Mouse (Mus musculus): ENCODE data around the gene Susd4. TPM values are rescaled to one million over a fixed set of nuclear protein-coding genes. Genes with fewer than 3 reads are reported as not detected.

Gene Susd4
- total and polyA plus RNA-seq, 2 experiments: 1.3 to 8.3 TPM

- Histone ChIP-seq H3K4me3 (ENCODE audit: insufficient read depth, low read depth, low read length) (no peak overlapping the region), H3K27ac (replicated peaks; ENCODE audit: insufficient read depth, low read depth, low read length) (no peak overlapping the region), H3K27me3 (ENCODE audit: control insufficient read depth, insufficient read depth, low read length) (no peaks in the 10 kb centered on the region), H3K79me2 (ENCODE audit: control insufficient read depth, insufficient read depth, low read length) (no peaks in the 10 kb centered on the region), H3K4me1 (ENCODE audit: control insufficient read depth, insufficient read depth, low read length) (no peaks in the 10 kb centered on the region), H3K9ac (ENCODE audit: low read depth, low read length) (no peak overlapping the region), H3K36me3 (ENCODE audit: control insufficient read depth, insufficient read depth, low read length) (no peaks in the 10 kb centered on the region)
- no peak for DNase-seq (ENCODE audit: extremely low read depth, low read depth, low spot score)
- 84% methylated on average over 13 of the region's 13 CpGs for WGBS
- TF ChIP-seq CTCF (IDR thresholded peaks at IDR 0.05; ENCODE audit: low read depth, low read length) (no peak), POLR2A (IDR thresholded peaks at IDR 0.05; ENCODE audit: extremely low read depth, insufficient read depth, low read length) (no peak)
Observed at GRCm38 (mm10) chr1:182778225-182778624, 14.6 kb downstream of the Susd4 start.

GRCm38 (mm10) chr1:182779024-182779520 lies 15.4 kb downstream of the Susd4 start:
- 79% methylated on average over 6 of the region's 6 CpGs for WGBS
- Histone ChIP-seq H3K79me2 (ENCODE audit: control insufficient read depth, insufficient read depth, low read length) (no peaks in the 10 kb centered on the region), H3K36me3 (ENCODE audit: control insufficient read depth, insufficient read depth, low read length) (no peaks in the 10 kb centered on the region), H3K4me1 (ENCODE audit: control insufficient read depth, insufficient read depth, low read length) (no peaks in the 10 kb centered on the region), H3K9ac (ENCODE audit: low read depth, low read length) (no peak overlapping the region), H3K27me3 (ENCODE audit: control insufficient read depth, insufficient read depth, low read length) (no peaks in the 10 kb centered on the region), H3K27ac (replicated peaks; ENCODE audit: insufficient read depth, low read depth, low read length) (no peak overlapping the region), H3K4me3 (ENCODE audit: insufficient read depth, low read depth, low read length) (no peak overlapping the region)
- no peak for TF ChIP-seq POLR2A (IDR thresholded peaks at IDR 0.05; ENCODE audit: extremely low read depth, insufficient read depth, low read length)
- TF ChIP-seq CTCF (IDR thresholded peaks at IDR 0.05; ENCODE audit: low read depth, low read length): no peak
- no peak for DNase-seq (ENCODE audit: extremely low read depth, low read depth, low spot score)

GRCm38 (mm10) chr1:182783774-182784173 lies 20.1 kb downstream of the Susd4 start:
- Histone ChIP-seq H3K4me3 (ENCODE audit: insufficient read depth, low read depth, low read length) (no peak overlapping the region), H3K79me2 (ENCODE audit: control insufficient read depth, insufficient read depth, low read length) (no peaks in the 10 kb centered on the region), H3K27me3 (ENCODE audit: control insufficient read depth, insufficient read depth, low read length) (no peaks in the 10 kb centered on the region), H3K4me1 (ENCODE audit: control insufficient read depth, insufficient read depth, low read length) (no peaks in the 10 kb centered on the region), H3K27ac (replicated peaks; ENCODE audit: insufficient read depth, low read depth, low read length) (no peak overlapping the region), H3K9ac (ENCODE audit: low read depth, low read length) (no peak overlapping the region), H3K36me3 (ENCODE audit: control insufficient read depth, insufficient read depth, low read length) (no peaks in the 10 kb centered on the region)
- TF ChIP-seq POLR2A (IDR thresholded peaks at IDR 0.05; ENCODE audit: extremely low read depth, insufficient read depth, low read length) (no peak), CTCF (IDR thresholded peaks at IDR 0.05; ENCODE audit: low read depth, low read length) (no peak)
- WGBS: 94% methylated on average over 7 of the region's 7 CpGs
- DNase-seq (ENCODE audit: extremely low read depth, low read depth, low spot score): no peak

DNA sequence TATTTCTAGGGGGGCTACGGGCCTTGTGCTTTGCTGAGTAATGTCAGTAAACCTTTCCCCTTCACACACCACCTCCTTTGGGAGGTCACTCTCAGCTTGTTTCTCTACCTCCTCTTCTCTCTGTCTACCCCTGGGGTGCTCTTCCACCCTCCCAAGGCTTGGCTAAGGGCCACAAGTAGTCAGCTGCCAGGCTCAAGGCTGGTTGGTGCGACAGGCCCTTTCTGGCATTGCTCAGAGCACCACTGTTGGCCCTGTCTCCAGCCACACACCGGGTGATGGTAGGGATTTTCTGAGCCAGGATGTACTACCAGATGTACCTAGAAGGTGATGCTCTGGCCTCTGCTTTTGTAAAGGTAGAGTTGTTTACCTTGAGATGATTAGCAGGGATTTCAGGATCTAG lies 21.1 kb downstream of the Susd4 start:
- Histone ChIP-seq H3K36me3 (ENCODE audit: control insufficient read depth, insufficient read depth, low read length) (no peaks in the 10 kb centered on the region), H3K79me2 (ENCODE audit: control insufficient read depth, insufficient read depth, low read length) (no peaks in the 10 kb centered on the region), H3K4me1 (ENCODE audit: control insufficient read depth, insufficient read depth, low read length) (no peaks in the 10 kb centered on the region), H3K27me3 (ENCODE audit: control insufficient read depth, insufficient read depth, low read length) (no peaks in the 10 kb centered on the region), H3K9ac (ENCODE audit: low read depth, low read length) (no peak overlapping the region), H3K27ac (replicated peaks; ENCODE audit: insufficient read depth, low read depth, low read length) (no peak overlapping the region), H3K4me3 (ENCODE audit: insufficient read depth, low read depth, low read length) (no peak overlapping the region)
- 89% methylated on average over 3 of the region's 3 CpGs for WGBS
- TF ChIP-seq POLR2A (IDR thresholded peaks at IDR 0.05; ENCODE audit: extremely low read depth, insufficient read depth, low read length) (no peak), CTCF (IDR thresholded peaks at IDR 0.05; ENCODE audit: low read depth, low read length) (no peak)
- DNase-seq (ENCODE audit: extremely low read depth, low read depth, low spot score): no peak

GRCm38 (mm10) chr1:182785504-182785903 lies 21.8 kb downstream of the Susd4 start:
- WGBS: 90% methylated on average over 5 of the region's 5 CpGs
- TF ChIP-seq POLR2A (IDR thresholded peaks at IDR 0.05; ENCODE audit: extremely low read depth, insufficient read depth, low read length) (no peak), CTCF (IDR thresholded peaks at IDR 0.05; ENCODE audit: low read depth, low read length) (no peak)
- Histone ChIP-seq H3K4me3 (ENCODE audit: insufficient read depth, low read depth, low read length) (no peak overlapping the region), H3K9ac (ENCODE audit: low read depth, low read length) (no peak overlapping the region), H3K36me3 (ENCODE audit: control insufficient read depth, insufficient read depth, low read length) (no peaks in the 10 kb centered on the region), H3K4me1 (ENCODE audit: control insufficient read depth, insufficient read depth, low read length) (no peaks in the 10 kb centered on the region), H3K27me3 (ENCODE audit: control insufficient read depth, insufficient read depth, low read length) (no peaks in the 10 kb centered on the region), H3K79me2 (ENCODE audit: control insufficient read depth, insufficient read depth, low read length) (no peaks in the 10 kb centered on the region), H3K27ac (replicated peaks; ENCODE audit: insufficient read depth, low read depth, low read length) (no peak overlapping the region)
- DNase-seq (ENCODE audit: extremely low read depth, low read depth, low spot score): no peak

- Histone ChIP-seq H3K4me1 (ENCODE audit: control insufficient read depth, insufficient read depth, low read length) (no peaks in the 10 kb centered on the region), H3K79me2 (ENCODE audit: control insufficient read depth, insufficient read depth, low read length) (no peaks in the 10 kb centered on the region), H3K27ac (replicated peaks; ENCODE audit: insufficient read depth, low read depth, low read length) (no peak overlapping the region), H3K9ac (ENCODE audit: low read depth, low read length) (no peak overlapping the region), H3K36me3 (ENCODE audit: control insufficient read depth, insufficient read depth, low read length) (no peaks in the 10 kb centered on the region), H3K27me3 (ENCODE audit: control insufficient read depth, insufficient read depth, low read length) (no peaks in the 10 kb centered on the region), H3K4me3 (ENCODE audit: insufficient read depth, low read depth, low read length) (no peak overlapping the region)
- no peak for TF ChIP-seq POLR2A (IDR thresholded peaks at IDR 0.05; ENCODE audit: extremely low read depth, insufficient read depth, low read length)
- 49% methylated on average over 7 of the region's 7 CpGs for WGBS
- no peak for DNase-seq (ENCODE audit: extremely low read depth, low read depth, low spot score)
Observed at GRCm38 (mm10) chr1:182787030-182787429, 23.4 kb downstream of the Susd4 start.
